Mouse (Mus musculus) lung, adult 2 months (tissue): ENCODE data around the gene Gas6.

Experiments used
- CTCF ChIP-seq: fragments of 200-500 bp; IDR thresholded peaks from 2 replicates; pipeline ENCODE4 v1.5.1; 2011; ENCODE audit warnings: mild to moderate bottlenecking, low read length, control low read depth; ENCODE audit not compliant: insufficient read depth
- POLR2A ChIP-seq: fragments of 200-500 bp; IDR thresholded peaks from 2 replicates; pipeline ENCODE4 v1.6.1; 2011; ENCODE audit warnings: low read depth, mild to moderate bottlenecking, control low read depth, low read length, borderline replicate concordance; ENCODE audit errors: extremely low read depth

DNA sequence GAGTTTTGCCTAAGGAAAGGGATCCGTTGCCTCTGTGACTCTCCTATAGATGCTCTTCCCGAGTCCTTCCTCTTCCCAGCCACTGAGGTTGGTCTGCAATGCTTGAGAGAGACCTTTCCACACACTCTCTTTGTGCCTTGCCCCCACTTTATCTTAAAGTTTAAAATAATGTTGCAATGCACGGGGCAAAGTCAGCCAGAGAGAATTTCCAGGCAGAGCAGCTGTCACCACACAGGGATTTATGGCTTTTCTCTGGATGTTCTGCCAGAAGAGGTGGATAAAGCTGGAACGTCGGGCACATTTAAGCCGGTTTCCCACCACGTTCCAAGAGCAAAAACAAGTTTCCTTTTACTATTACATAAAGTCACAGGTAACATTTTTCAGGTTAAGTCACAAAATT is 27.1 kb upstream of the Gas6 start:
- TF ChIP-seq POLR2A, result no peak
- no peak for TF ChIP-seq CTCF
